Mouse (Mus musculus) forebrain, embryonic 16.5 days (tissue): ENCODE results near the gene Cln6. TPM values are rescaled to one million over a fixed set of nuclear protein-coding genes. Genes with fewer than 3 reads are reported as not detected.

Experiments
- ATAC-seq: fragments of 200-750 bp; cut with Nextera tagmentation; 2 replicates; pipeline ENCODE4 v1.8.0; 2017; ENCODE audit warnings: mild to moderate bottlenecking, moderate library complexity
- H3K27ac ChIP-seq: fragments of 300-500 bp; sonication (generic); 2 replicates; pipeline ENCODE4 v1.5.1; 2014; ENCODE audit warnings: low read length, control low read depth
- H3K27me3 ChIP-seq: fragments of 300-500 bp; sonication (generic); replicated peaks from 2 replicates; pipeline ENCODE4 v1.6.1; 2014; ENCODE audit warnings: low read length; ENCODE audit not compliant: control insufficient read depth, insufficient read depth
- H3K36me3 ChIP-seq: fragments of 300-500 bp; sonication (generic); 2 replicates; pipeline ENCODE4 v1.6.1; 2014; ENCODE audit not compliant: control insufficient read depth, insufficient read depth
- H3K4me1 ChIP-seq: fragments of 300-500 bp; sonication (generic); replicated peaks from 2 replicates; pipeline ENCODE4 v1.6.1; 2014; ENCODE audit warnings: low read length; ENCODE audit not compliant: control insufficient read depth, insufficient read depth
- H3K4me2 ChIP-seq: fragments of 300-500 bp; sonication (generic); 2 replicates; pipeline ENCODE4 v1.6.1; 2014; ENCODE audit warnings: mild to moderate bottlenecking, low read length, control low read depth
- H3K4me3 ChIP-seq: fragments of 300-500 bp; sonication (generic); replicated peaks from 2 replicates; pipeline ENCODE4 v1.5.1; 2014; ENCODE audit warnings: mild to moderate bottlenecking, low read length, control low read depth
- H3K9ac ChIP-seq: fragments of 300-500 bp; sonication (generic); replicated peaks from 2 replicates; pipeline ENCODE4 v1.6.1; 2014; ENCODE audit warnings: low read depth, low read length, control low read depth
- H3K9me3 ChIP-seq: fragments of 300-500 bp; sonication (generic); 2 replicates; pipeline ENCODE4 v1.6.1; 2016; ENCODE audit warnings: low read length; ENCODE audit not compliant: control insufficient read depth
- WGBS: fragments of 180-500 bp; shearing (Covaris S2); extraction: QIAGEN DNeasy Blood & Tissue Kit; methylation state at CpG from one replicate; pipeline ENCODE4 v1.1.7; 2014; 5-methylcytosine and 5-hydroxymethylcytosine counted together
- polyA plus RNA-seq: library from polyadenylated mRNA; unstranded; fragments of >200 nt; fragmentation: Nextera tagmentation; extraction: Ambion mirVana; gene quantifications from 2 replicates; pipeline ENCODE4 v1.2.1, GENCODE M21; 2015

The Cln6 gene
- polyA plus RNA-seq, 1 experiment from 2014 or later, result 4.6 TPM

GRCm38 (mm10) chr9:62827939-62828652, 10.5 kb upstream of the Cln6 start:
- Histone ChIP-seq H3K36me3 (no peaks in the 10 kb centered on the region), H3K4me3 (peak overlapping the region; percentile 56), H3K9ac (no peak overlapping the region), H3K4me2 (peak overlapping the region; percentile 60), H3K4me1 (peaks cover 4% of the 10 kb centered on the region; the same call in 1 of the 2 replicates), H3K27ac (no peak overlapping the region; the same call in 1 of the 2 replicates), H3K27me3 (no peaks in the 10 kb centered on the region), H3K9me3 (no peaks in the 10 kb centered on the region)
- 0 out of 2 replicates have a peak, but pooled peaks have one; percentile 22 for ATAC-seq
- 6% methylated on average over 24 of the region's 24 CpGs for WGBS

GRCm38 (mm10) chr9:62828662-62829086, 9.9 kb upstream of the Cln6 start:
- peak; percentile 96 for ATAC-seq
- Histone ChIP-seq H3K36me3 (no peaks in the 10 kb centered on the region), H3K9ac (peak overlapping the region; percentile 39), H3K27me3 (no peaks in the 10 kb centered on the region), H3K4me3 (peak overlapping the region; percentile 56), H3K4me2 (peak overlapping the region; percentile 60), H3K4me1 (peaks cover 4% of the 10 kb centered on the region; the same call in 1 of the 2 replicates), H3K9me3 (no peaks in the 10 kb centered on the region), H3K27ac (peak overlapping the region; percentile 50; the same call in 1 of the 2 replicates)
- WGBS, result 0% methylated on average over 23 of the region's 23 CpGs

GRCm38 (mm10) chr9:62829877-62830276, 8.7 kb upstream of the Cln6 start:
- Histone ChIP-seq H3K4me3 (no peak overlapping the region), H3K9ac (no peak overlapping the region), H3K4me1 (peaks cover 4% of the 10 kb centered on the region; the same call in 1 of the 2 replicates), H3K9me3 (no peaks in the 10 kb centered on the region), H3K36me3 (no peaks in the 10 kb centered on the region), H3K27ac (no peak overlapping the region), H3K4me2 (no peak overlapping the region), H3K27me3 (no peaks in the 10 kb centered on the region)
- WGBS, result 87% methylated on average over 6 of the region's 6 CpGs
- no peak for ATAC-seq

GRCm38 (mm10) chr9:62834906-62835305, 3.7 kb upstream of the Cln6 start:
- Histone ChIP-seq H3K4me3 (no peak overlapping the region), H3K27ac (no peak overlapping the region), H3K9me3 (no peaks in the 10 kb centered on the region), H3K4me1 (peaks cover 10% of the 10 kb centered on the region), H3K27me3 (no peaks in the 10 kb centered on the region), H3K9ac (no peak overlapping the region), H3K36me3 (no peaks in the 10 kb centered on the region), H3K4me2 (no peak overlapping the region)
- no peak for ATAC-seq
- WGBS, result 81% methylated on average over 5 of the region's 5 CpGs

GRCm38 (mm10) chr9:62835705-62836446, 2.7 kb upstream of the Cln6 start:
- Histone ChIP-seq H3K4me2 (no peak overlapping the region), H3K27ac (no peak overlapping the region), H3K9me3 (no peaks in the 10 kb centered on the region), H3K4me3 (no peak overlapping the region), H3K27me3 (no peaks in the 10 kb centered on the region), H3K36me3 (no peaks in the 10 kb centered on the region), H3K4me1 (peaks cover 10% of the 10 kb centered on the region), H3K9ac (no peak overlapping the region)
- WGBS, result 50% methylated on average over 4 of the region's 4 CpGs
- ATAC-seq, result no peak

- Histone ChIP-seq H3K4me2 (no peak overlapping the region), H3K9me3 (no peaks in the 10 kb centered on the region), H3K27me3 (no peaks in the 10 kb centered on the region), H3K4me1 (peaks cover 10% of the 10 kb centered on the region), H3K9ac (no peak overlapping the region), H3K4me3 (no peak overlapping the region), H3K36me3 (no peaks in the 10 kb centered on the region), H3K27ac (no peak overlapping the region)
- 70% methylated on average over 3 of the region's 3 CpGs for WGBS
- no peak for ATAC-seq
Measured at GRCm38 (mm10) chr9:62837611-62838010, 974 bp upstream of the Cln6 start.

GRCm38 (mm10) chr9:62838146-62838505, 459 bp upstream of the Cln6 start:
- 12% methylated on average over 8 of the region's 8 CpGs for WGBS
- peak overlapping the region; percentile 85; the same call in 1 of the 2 replicates for H3K9ac ChIP-seq
- H3K36me3 ChIP-seq, result no peaks in the 10 kb centered on the region
- no peaks in the 10 kb centered on the region for H3K9me3 ChIP-seq
- H3K27ac ChIP-seq, result no peak overlapping the region
- H3K4me2 ChIP-seq, result peak overlapping the region; percentile 90
- no peaks in the 10 kb centered on the region for H3K27me3 ChIP-seq
- peak overlapping the region; percentile 74 for H3K4me3 ChIP-seq
- peaks cover 10% of the 10 kb centered on the region for H3K4me1 ChIP-seq
- peak; percentile 23; the same call in 1 of the 2 replicates for ATAC-seq

GRCm38 (mm10) chr9:62839172-62839770, 686 bp downstream of the Cln6 start:
- H3K9ac ChIP-seq, result peak overlapping the region; percentile 85
- no peaks in the 10 kb centered on the region for H3K27me3 ChIP-seq
- H3K4me2 ChIP-seq, result peak overlapping the region; percentile 90
- 0 out of 2 replicates have a peak, but pooled peaks have one; percentile 3 for ATAC-seq
- peaks cover 10% of the 10 kb centered on the region for H3K4me1 ChIP-seq
- no peak overlapping the region; the same call in 1 of the 2 replicates for H3K27ac ChIP-seq
- H3K36me3 ChIP-seq, result no peaks in the 10 kb centered on the region
- H3K9me3 ChIP-seq, result no peaks in the 10 kb centered on the region
- WGBS, result 16% methylated on average over 14 of the region's 14 CpGs
- peak overlapping the region; percentile 74 for H3K4me3 ChIP-seq
